In the genomic region with DNA sequence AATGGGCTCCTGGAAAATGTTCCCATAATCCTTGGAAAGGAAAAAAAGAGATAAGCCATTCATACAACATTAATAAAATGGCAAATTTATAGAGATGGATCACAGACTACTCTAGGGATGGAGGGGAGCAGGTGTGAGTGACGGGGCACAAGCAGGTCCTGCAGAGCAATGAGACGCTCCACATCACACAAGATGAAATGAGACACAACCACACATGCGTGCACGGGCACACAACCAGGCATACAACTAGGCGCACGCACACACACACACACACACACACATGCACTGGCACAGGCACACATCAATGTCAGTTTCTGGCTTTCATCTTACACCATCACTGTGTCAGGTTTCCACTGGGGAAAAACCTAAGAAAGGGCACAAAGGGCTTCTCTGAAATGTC, we compare ENCODE assay signal across 23 mouse cellular contexts.
"Had no signal": no experiment of that assay in that cellular context is flagged by ENCODE, and none has a peak within 500 bp of the region (broad histone marks: within the 10 kb centered on the region; RNA-seq: fewer than 3 reads in every experiment).

No protein-coding gene starts in this region.

- H3K9me3 ChIP-seq: kidney, embryonic 15.5 days; limb, embryonic 10.5 days; limb, embryonic 13.5 days; liver, embryonic 12.5 days; liver, embryonic 15.5 days; lung, embryonic 15.5 days; megakaryocyte, embryonic 14.5 days; midbrain, embryonic 10.5 days; stomach, embryonic 15.5 days had no signal

- H3K27ac ChIP-seq: kidney, embryonic 15.5 days; limb, embryonic 10.5 days; limb, embryonic 13.5 days; liver, embryonic 12.5 days; liver, embryonic 15.5 days; lung, embryonic 15.5 days; midbrain, embryonic 10.5 days; stomach, embryonic 15.5 days had no signal

- DNase-seq: kidney, adult 11 months; kidney, adult 8-10 months; kidney, postnatal 10 days; kidney, postnatal 36 days; layer of hippocampus, postnatal 36 days; liver; lung, adult 18-20 months; lung, postnatal 10 days; lung, postnatal 36 days; retina, postnatal 1 day; right cerebral cortex, postnatal 25 days; spleen, adult 18-20 months; thymus, postnatal 25 days had no signal

- H3K4me2 ChIP-seq: kidney, embryonic 15.5 days; limb, embryonic 13.5 days; liver, embryonic 12.5 days; liver, embryonic 15.5 days; lung, embryonic 15.5 days; stomach, embryonic 15.5 days had no signal

- H3K4me3 ChIP-seq: kidney, embryonic 15.5 days; limb, embryonic 10.5 days; limb, embryonic 13.5 days; liver, embryonic 12.5 days; liver, embryonic 15.5 days; lung, embryonic 15.5 days; megakaryocyte, embryonic 14.5 days; midbrain, embryonic 10.5 days; stomach, embryonic 15.5 days had no signal

- H3K27me3 ChIP-seq: kidney, embryonic 15.5 days; limb, embryonic 13.5 days; liver, embryonic 15.5 days; lung, embryonic 15.5 days; stomach, embryonic 15.5 days had no signal

- H3K9ac ChIP-seq: kidney, embryonic 15.5 days; limb, embryonic 13.5 days; liver, embryonic 12.5 days; liver, embryonic 15.5 days; lung, embryonic 15.5 days; stomach, embryonic 15.5 days had no signal

- H3K4me1 ChIP-seq: liver, embryonic 15.5 days; stomach, embryonic 15.5 days had no signal

- H3K36me3 ChIP-seq: kidney, embryonic 15.5 days; limb, embryonic 10.5 days; liver, embryonic 12.5 days; liver, embryonic 15.5 days; lung, embryonic 15.5 days; midbrain, embryonic 10.5 days; stomach, embryonic 15.5 days had no signal

- ATAC-seq: liver, embryonic 12.5 days; midbrain, embryonic 16.5 days had no signal
